ENCODE assay signal across 8 mouse cellular contexts in the genomic region with DNA sequence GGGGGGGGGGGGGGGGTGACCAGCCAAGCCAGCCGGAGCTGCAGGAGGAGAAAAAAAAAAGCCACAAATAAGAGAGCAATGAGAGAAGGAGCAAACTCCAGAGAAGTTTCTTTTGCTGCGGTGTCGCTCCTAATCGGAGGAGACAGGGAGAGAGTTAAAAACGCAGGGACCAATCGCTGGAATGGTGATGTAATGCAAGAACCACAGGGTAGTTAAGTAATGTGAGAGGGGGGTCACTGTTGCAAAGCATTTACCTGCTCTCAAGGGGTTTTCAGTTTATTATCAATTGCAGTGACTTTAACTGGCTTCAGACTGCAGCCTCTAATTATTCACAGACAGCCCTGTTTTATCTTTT.
DNase-seq lines count a peak whose midpoint lies in the region; ATAC-seq lines count a peak whose summit lies in the region.

No protein-coding gene starts in this region.

- peak overlapping the region; percentile 40 for H3K4me3 ChIP-seq in kidney, embryonic 15.5 days (replicated peaks)
- peak overlapping the region; percentile 47 for H3K4me3 ChIP-seq in embryonic facial prominence, embryonic 10.5 days
- peak overlapping the region; percentile 34 for H3K4me3 ChIP-seq in intestine, embryonic 14.5 days (ENCODE audit: low read depth, low read length)
- H3K4me3 ChIP-seq in neural tube, embryonic 13.5 days: peak overlapping the region; percentile 34

- H3K27me3 ChIP-seq in kidney, embryonic 15.5 days: peaks cover 24% of the 10 kb centered on the region; the same call in 1 of the 2 replicates
- peaks cover 8% of the 10 kb centered on the region; the same call in 1 of the 2 replicates for H3K27me3 ChIP-seq in embryonic facial prominence, embryonic 10.5 days (replicated peaks; ENCODE audit: low read depth, poor library complexity, severe bottlenecking)
- no peaks in the 10 kb centered on the region for H3K27me3 ChIP-seq in intestine, embryonic 14.5 days (replicated peaks; ENCODE audit: control insufficient read depth, insufficient read depth, low read length)
- peaks cover 7% of the 10 kb centered on the region; the same call in 1 of the 2 replicates for H3K27me3 ChIP-seq in neural tube, embryonic 13.5 days

- H3K4me1 ChIP-seq in kidney, embryonic 15.5 days: peaks cover 53% of the 10 kb centered on the region
- peaks cover 85% of the 10 kb centered on the region for H3K4me1 ChIP-seq in embryonic facial prominence, embryonic 10.5 days
- peaks cover 14% of the 10 kb centered on the region for H3K4me1 ChIP-seq in intestine, embryonic 14.5 days (replicated peaks; ENCODE audit: control insufficient read depth, insufficient read depth, low read length)
- H3K4me1 ChIP-seq in neural tube, embryonic 13.5 days (replicated peaks): peaks cover 67% of the 10 kb centered on the region

- no peak for ATAC-seq in kidney, embryonic 15.5 days (replicated peaks; ENCODE audit: low FRiP score)
- ATAC-seq in intestine, embryonic 14.5 days (replicated peaks; ENCODE audit: low FRiP score, low TSS enrichment, low read depth): no peak
- no peak for ATAC-seq in neural tube, embryonic 13.5 days (ENCODE audit: low read depth)
- ATAC-seq in megakaryocyte-erythroid progenitor cell, adult 5-6 weeks (replicated peaks; ENCODE audit: low FRiP score, low TSS enrichment, poor library complexity, severe bottlenecking): no peak

- DNase-seq in kidney, postnatal 14 days: no peak
- DNase-seq in embryonic facial prominence, embryonic 10.5 days (ENCODE audit: low spot score): peak; percentile 78
- DNase-seq in intestine, embryonic 14.5 days (ENCODE audit: low spot score): no peak
- DNase-seq in adrenal gland, adult (ENCODE audit: inconsistent age in 2 of 2, low spot score in 1 of 2): no peak
- DNase-seq in adrenal gland, postnatal 14 days: no peak

- 0 out of 2 replicates have a peak overlapping the region, but pooled peaks have one; percentile 7 for H3K9ac ChIP-seq in kidney, embryonic 15.5 days
- H3K9ac ChIP-seq in intestine, embryonic 14.5 days (ENCODE audit: low read length): peak overlapping the region; percentile 53
- peak overlapping the region; percentile 61 for H3K9ac ChIP-seq in neural tube, embryonic 13.5 days

- H3K4me2 ChIP-seq in kidney, embryonic 15.5 days: peak overlapping the region; percentile 63
- peak overlapping the region; percentile 51 for H3K4me2 ChIP-seq in intestine, embryonic 14.5 days (ENCODE audit: low read length)
- peak overlapping the region; percentile 55 for H3K4me2 ChIP-seq in neural tube, embryonic 13.5 days

- 0% methylated on average over 6 of the region's 6 CpGs for WGBS in kidney, embryonic 15.5 days
- whole genome bisulfite sequencing in embryonic facial prominence, embryonic 10.5 days: 1% methylated on average over 6 of the region's 6 CpGs
- WGBS in intestine, embryonic 14.5 days: 2% methylated on average over 6 of the region's 6 CpGs
- WGBS in neural tube, embryonic 13.5 days: 0% methylated on average over 6 of the region's 6 CpGs

- no peak overlapping the region for H3K27ac ChIP-seq in kidney, embryonic 15.5 days
- H3K27ac ChIP-seq in embryonic facial prominence, embryonic 10.5 days (replicated peaks): peak overlapping the region; percentile 89
- peak overlapping the region; percentile 82 for H3K27ac ChIP-seq in intestine, embryonic 14.5 days (ENCODE audit: low read depth)
- H3K27ac ChIP-seq in neural tube, embryonic 13.5 days (replicated peaks): peak overlapping the region; percentile 82

- no peaks in the 10 kb centered on the region for H3K9me3 ChIP-seq in kidney, embryonic 15.5 days (replicated peaks)
- H3K9me3 ChIP-seq in embryonic facial prominence, embryonic 10.5 days: no peaks in the 10 kb centered on the region
- H3K9me3 ChIP-seq in intestine, embryonic 14.5 days (ENCODE audit: control insufficient read depth, low read length): no peaks in the 10 kb centered on the region
- H3K9me3 ChIP-seq in neural tube, embryonic 13.5 days: no peaks in the 10 kb centered on the region

- no peaks in the 10 kb centered on the region for H3K36me3 ChIP-seq in kidney, embryonic 15.5 days
- H3K36me3 ChIP-seq in embryonic facial prominence, embryonic 10.5 days (replicated peaks): no peaks in the 10 kb centered on the region
- no peaks in the 10 kb centered on the region for H3K36me3 ChIP-seq in intestine, embryonic 14.5 days (ENCODE audit: control insufficient read depth, insufficient read depth, low read length)
- H3K36me3 ChIP-seq in neural tube, embryonic 13.5 days: no peaks in the 10 kb centered on the region

Comparison
In these comparisons a context has a peak if more than half of its experiments do, and no peak if none do; other contexts are left out.
1. H3K9ac ChIP-seq: peak in every context shown above with its lines; median percentile 61 in neural tube, embryonic 13.5 days; 53 in intestine, embryonic 14.5 days; 7 in kidney, embryonic 15.5 days.